Mouse (Mus musculus) G1E (cell line): ENCODE measurements at regions not wholly inside any gene's neighbourhood (a gene's known extent, or its start where the extent isn't known, plus 50 kb on each side); places are given as distances from the start of the nearest gene placed in this dataset.

Source experiments
- ATAC-seq: 2 replicates; pipeline ENCODE4 v1.8.0; 2016; ENCODE audit warnings: mild to moderate bottlenecking; ENCODE audit not compliant: insufficient number of reproducible peaks, poor library complexity, low FRiP score, severe bottlenecking; ENCODE audit errors: extremely low read depth
- DNase-seq: peaks from one replicate; pipeline ENCODE4 v3.0.0; 2012; ENCODE audit warnings: low spot score
- H3K27me3 ChIP-seq: 2 replicates; pipeline ENCODE4 v1.6.1; 2012; ENCODE audit warnings: mild to moderate bottlenecking, low read length, inconsistent platforms; ENCODE audit not compliant: insufficient read depth
- H3K36me3 ChIP-seq: replicated peaks from 2 replicates; pipeline ENCODE3; 2012; ENCODE audit warnings: mild to moderate bottlenecking, inconsistent platforms
- H3K4me1 ChIP-seq: 2 replicates; pipeline ENCODE4 v1.6.1; 2012; ENCODE audit warnings: low read depth, low read length, inconsistent platforms, mixed read lengths; ENCODE audit not compliant: insufficient read depth
- H3K4me3 ChIP-seq: 2 replicates; pipeline ENCODE4 v1.5.1; 2012; ENCODE audit warnings: low read depth, mild to moderate bottlenecking, inconsistent platforms, low read length, moderate library complexity, mixed read lengths
- H3K9me3 ChIP-seq: replicated peaks from 2 replicates; pipeline ENCODE4 v1.6.1; 2012; ENCODE audit warnings: inconsistent platforms
- CTCF ChIP-seq: IDR thresholded peaks from 2 replicates; pipeline ENCODE4 v1.5.1; 2012; ENCODE audit warnings: low read depth, low read length, inconsistent platforms, mixed read lengths
- GATA1 ChIP-seq: IDR thresholded peaks from 2 replicates; pipeline ENCODE4 v1.6.1; 2012; ENCODE audit warnings: borderline replicate concordance, low read length, inconsistent platforms, mixed read lengths
- GATA2 ChIP-seq: IDR thresholded peaks from 2 replicates; pipeline ENCODE4 v1.6.1; 2012; ENCODE audit warnings: low read depth, low read length, inconsistent platforms, borderline replicate concordance
- POLR2AphosphoS5 ChIP-seq: IDR thresholded peaks from 2 replicates; pipeline ENCODE4 v1.6.1; 2012; ENCODE audit warnings: low read depth, low read length, inconsistent platforms; ENCODE audit not compliant: insufficient replicate concordance
- TAL1 ChIP-seq: conservative IDR thresholded peaks from 2 replicates; pipeline ENCODE4 v1.6.1; 2012; ENCODE audit warnings: low read depth, low read length, inconsistent platforms, mixed read lengths

DNA sequence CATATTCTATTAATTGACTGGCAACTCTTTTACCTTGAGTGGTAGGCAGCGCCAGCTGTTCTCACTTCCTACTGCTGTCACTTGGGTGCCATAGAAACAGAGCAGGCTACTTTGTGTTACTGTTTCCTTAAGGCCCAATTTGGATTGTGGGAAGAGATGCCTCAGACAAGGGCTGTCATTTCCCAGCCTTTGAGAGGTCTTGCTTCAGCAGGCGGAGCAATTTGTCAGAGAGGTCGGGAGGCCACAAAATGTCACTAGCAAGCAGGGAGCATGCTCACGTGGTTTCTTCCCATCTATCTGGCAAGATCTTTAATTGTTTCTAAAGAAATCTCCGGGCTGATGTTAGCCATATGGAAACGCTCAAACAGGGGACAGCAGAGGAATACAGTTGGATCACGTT, 99.3 kb upstream of the Plxnc1 start:
- no peak for ATAC-seq
- Histone ChIP-seq H3K9me3 (no peaks in the 10 kb centered on the region), H3K4me3 (no peak overlapping the region), H3K4me1 (no peaks in the 10 kb centered on the region), H3K27me3 (peaks cover 24% of the 10 kb centered on the region), H3K36me3 (no peaks in the 10 kb centered on the region)
- DNase-seq, result no peak
- TF ChIP-seq GATA1 (no peak), CTCF (no peak), GATA2 (no peak), TAL1 (no peak), POLR2AphosphoS5 (no peak)

DNA sequence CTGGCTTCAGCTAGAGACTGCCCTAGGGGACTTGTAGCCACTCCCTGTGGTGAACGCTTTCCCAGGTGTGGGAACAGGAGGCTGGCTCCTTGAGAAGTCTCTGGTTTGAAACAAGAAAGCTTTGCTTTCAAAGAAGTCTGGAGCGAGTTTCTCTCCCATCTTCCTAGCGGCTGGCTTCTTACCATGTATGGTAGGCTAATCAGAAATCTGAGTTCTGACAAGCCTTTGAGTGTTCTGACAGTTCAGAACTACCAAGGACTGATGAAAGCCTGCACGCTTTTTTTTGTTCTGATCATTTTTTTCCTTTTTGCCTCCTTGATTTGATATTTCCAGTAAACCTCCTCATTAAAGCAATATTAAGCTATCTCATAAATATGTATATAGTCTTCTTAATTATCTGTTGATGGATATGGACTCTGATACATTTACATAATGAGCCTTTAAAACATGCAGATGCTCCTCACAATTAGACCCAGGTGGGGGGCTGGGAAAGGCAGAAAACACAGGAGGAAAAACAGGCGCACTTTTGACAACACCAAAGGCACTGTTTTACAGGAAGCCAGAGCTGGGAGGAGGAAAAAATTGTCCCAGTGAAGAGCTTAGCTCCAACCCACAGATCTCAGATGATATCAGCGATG, 95.7 kb upstream of the Plxnc1 start:
- H3K4me1 ChIP-seq, result no peaks in the 10 kb centered on the region
- no peak for ATAC-seq

DNA sequence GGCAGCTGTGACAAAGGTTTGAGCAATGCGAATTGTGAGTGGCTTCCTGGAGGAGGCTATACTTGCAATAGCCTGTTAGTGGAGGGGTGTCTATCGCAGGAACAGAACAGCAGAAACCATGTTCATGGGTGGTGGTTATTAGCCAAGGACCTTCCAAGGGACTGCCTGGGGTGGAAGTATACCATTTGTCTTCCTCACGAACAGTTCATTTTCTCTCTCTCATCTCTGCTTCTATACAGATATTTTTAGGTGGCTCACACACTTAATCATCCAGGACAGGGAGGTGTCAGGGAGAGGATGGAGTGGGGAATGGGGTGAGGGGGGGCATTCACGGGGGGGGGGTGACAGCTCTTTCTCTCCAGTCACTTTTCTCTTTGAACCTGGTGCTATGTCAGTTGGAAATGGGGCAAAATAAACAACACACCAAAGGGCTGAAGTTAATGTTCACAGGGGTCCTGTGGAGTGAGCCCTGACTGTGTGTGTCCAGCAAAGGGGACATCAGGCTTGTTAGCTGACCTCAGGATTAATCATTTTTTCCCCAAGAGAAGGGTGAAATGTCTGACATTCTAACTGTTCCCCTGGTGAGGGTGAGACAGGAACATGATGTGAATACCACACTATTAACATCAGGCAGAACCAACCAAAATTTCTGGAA, 91.5 kb upstream of the Plxnc1 start:
- H3K4me1 ChIP-seq, result no peaks in the 10 kb centered on the region
- no peak overlapping the region for H3K4me3 ChIP-seq
- ATAC-seq, result no peak
- H3K9me3 ChIP-seq, result no peaks in the 10 kb centered on the region
- DNase-seq, result no peak
- TF ChIP-seq TAL1, result no peak
- no peak for TF ChIP-seq GATA1
- TF ChIP-seq POLR2AphosphoS5, result no peak
- TF ChIP-seq CTCF, result no peak
- peaks cover 30% of the 10 kb centered on the region for H3K27me3 ChIP-seq
- H3K36me3 ChIP-seq, result no peaks in the 10 kb centered on the region

More for the DNA sequence above, 95.7 kb upstream of the Plxnc1 start:
- H3K27me3 ChIP-seq, result peaks cover 28% of the 10 kb centered on the region
- no peak for DNase-seq
- TF ChIP-seq GATA1, result no peak
- no peaks in the 10 kb centered on the region for H3K36me3 ChIP-seq
- H3K4me3 ChIP-seq, result no peak overlapping the region
- H3K9me3 ChIP-seq, result no peaks in the 10 kb centered on the region

DNA sequence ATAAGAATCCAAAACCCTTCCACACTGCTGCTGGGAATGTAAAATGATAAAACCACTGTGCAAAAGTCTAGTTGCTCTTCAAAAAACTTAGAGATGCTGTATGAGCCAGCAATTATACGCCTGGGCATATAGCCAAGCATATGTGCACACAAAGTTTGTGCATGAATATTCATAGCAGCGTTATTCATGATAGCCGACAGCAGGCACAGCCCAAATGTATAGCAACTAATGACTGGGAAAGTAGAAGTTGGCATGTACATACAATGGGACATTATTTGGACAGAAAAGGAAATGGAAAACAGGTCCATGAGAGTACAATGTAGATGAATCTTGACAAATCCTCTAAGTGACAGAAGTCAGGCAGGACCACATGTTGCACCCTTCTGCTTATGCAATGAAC, 90.7 kb upstream of the Plxnc1 start:
- ATAC-seq (no peak), DNase-seq (no peak)
- H3K36me3 ChIP-seq, result no peaks in the 10 kb centered on the region
- no peaks in the 10 kb centered on the region for H3K4me1 ChIP-seq
- TF ChIP-seq POLR2AphosphoS5 (no peak), TAL1 (no peak), GATA2 (no peak), GATA1 (no peak), CTCF (no peak)
- no peak overlapping the region for H3K4me3 ChIP-seq
- H3K27me3 ChIP-seq, result peaks cover 30% of the 10 kb centered on the region
- no peaks in the 10 kb centered on the region for H3K9me3 ChIP-seq

DNA sequence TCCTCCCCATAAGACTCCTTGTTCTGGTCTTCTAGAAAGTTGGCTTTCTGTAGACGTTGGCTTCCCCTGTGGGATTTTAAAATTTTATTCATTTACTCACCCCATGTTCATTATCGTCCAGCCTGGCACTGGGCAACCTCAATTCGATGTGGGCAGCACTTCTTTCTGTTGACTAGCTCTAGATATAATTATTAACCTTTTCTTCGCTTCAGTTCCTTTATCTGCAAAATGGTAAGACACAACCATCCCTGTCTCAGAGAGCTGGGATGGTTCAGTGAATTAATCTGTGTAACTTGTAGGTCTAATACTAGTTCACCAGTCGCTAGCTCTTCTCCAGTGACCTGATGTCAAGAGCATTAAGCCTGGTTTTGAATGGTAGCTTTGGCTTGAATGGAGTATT, 89.9 kb upstream of the Plxnc1 start:
- no peaks in the 10 kb centered on the region for H3K36me3 ChIP-seq
- TF ChIP-seq TAL1, result no peak
- TF ChIP-seq POLR2AphosphoS5, result no peak
- TF ChIP-seq GATA1, result no peak
- TF ChIP-seq GATA2, result no peak
- no peak for TF ChIP-seq CTCF
- DNase-seq, result no peak

DNA sequence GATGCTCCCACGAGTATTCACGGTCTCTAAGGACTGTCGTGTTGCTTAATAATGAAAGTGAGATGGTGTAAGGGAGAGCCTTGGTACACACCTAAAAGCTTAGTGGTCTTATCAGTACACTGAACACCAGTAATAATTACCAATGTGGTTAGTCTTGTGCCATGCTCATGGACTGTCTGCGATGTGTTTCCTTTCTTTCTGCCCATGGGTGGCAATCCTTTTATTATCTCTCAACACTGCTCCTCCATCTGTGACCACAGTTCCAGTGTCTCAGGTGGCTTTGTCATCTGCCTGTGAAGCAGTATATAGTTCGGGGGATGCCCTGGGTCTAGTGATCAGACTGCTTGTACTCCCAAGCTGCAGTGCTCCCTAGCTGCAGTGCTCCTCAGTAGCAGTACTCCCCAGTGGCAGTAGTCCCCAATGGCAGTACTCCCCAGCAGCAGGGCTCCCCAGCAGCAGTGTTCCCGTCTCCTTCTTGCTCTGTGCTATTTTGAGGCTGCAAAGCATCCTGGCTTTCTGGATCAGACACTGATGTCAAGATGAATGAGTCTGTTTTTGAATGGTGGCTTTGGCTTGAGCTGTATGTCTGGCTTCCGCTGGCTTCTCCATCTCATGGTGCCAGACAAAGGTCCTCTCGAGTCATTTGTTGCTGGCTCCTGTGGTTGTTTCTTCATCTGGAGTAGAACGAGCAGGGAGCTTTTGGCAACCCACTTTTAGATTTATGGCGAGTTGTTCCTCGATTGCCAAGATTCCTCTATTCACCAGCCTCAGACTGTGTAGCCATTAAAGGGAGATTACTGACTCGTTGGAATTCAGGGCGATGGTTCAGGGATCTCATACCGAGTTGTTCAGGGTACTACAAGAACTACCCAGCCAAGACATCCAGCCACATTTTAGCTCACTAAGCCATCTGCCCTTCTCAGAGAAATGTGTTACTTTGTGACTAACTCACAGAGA, 88.4 kb upstream of the Plxnc1 start:
- ATAC-seq (no peak), DNase-seq (no peak)
- Histone ChIP-seq H3K4me3 (no peak overlapping the region), H3K36me3 (no peaks in the 10 kb centered on the region), H3K27me3 (peaks cover 32% of the 10 kb centered on the region), H3K4me1 (no peaks in the 10 kb centered on the region), H3K9me3 (no peaks in the 10 kb centered on the region)
- TF ChIP-seq TAL1 (no peak), GATA2 (no peak), GATA1 (no peak), POLR2AphosphoS5 (no peak), CTCF (no peak)

More for the DNA sequence above, 89.9 kb upstream of the Plxnc1 start:
- Histone ChIP-seq H3K9me3 (no peaks in the 10 kb centered on the region), H3K4me1 (no peaks in the 10 kb centered on the region), H3K4me3 (no peak overlapping the region), H3K27me3 (peaks cover 25% of the 10 kb centered on the region)
- ATAC-seq, result no peak
